Mouse (Mus musculus): ENCODE results near the gene Ccl6.
"Not testable (repeated sequence)": the region's sequence is repeated elsewhere in the genome, so short reads cannot be mapped to it uniquely, and the experiment has no call there.

Ccl6 gene

DNA sequence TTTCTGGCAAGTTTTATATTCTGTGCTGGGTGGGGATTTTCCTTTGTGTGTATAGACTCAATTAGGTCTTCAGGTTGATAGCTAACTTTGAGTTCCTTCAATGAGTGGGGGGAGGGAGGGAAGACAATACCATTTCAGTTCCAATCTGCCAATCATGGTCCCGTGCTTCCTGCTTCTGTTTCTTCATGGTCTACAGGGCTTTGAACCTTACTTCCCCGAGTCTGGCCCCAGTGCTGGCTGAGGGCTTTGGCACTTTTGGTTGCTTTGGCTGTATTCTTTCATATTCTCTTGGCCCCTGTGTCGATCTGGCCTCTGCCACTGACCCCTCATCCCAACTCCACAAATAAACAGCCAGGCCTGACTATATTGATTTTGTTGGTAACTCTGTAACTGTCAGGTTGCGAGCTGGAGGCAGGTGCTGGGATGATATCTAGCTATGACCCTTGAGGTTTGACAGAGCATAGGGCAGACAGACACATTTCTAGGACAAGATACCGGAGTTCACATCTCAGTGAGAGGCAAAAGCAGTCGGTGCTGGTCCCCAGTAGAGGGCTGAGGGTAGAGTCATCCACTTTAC is 30.5 kb downstream of the Ccl6 start:
- no peak for DNase-seq (ENCODE audit: inconsistent ontology term)

DNA sequence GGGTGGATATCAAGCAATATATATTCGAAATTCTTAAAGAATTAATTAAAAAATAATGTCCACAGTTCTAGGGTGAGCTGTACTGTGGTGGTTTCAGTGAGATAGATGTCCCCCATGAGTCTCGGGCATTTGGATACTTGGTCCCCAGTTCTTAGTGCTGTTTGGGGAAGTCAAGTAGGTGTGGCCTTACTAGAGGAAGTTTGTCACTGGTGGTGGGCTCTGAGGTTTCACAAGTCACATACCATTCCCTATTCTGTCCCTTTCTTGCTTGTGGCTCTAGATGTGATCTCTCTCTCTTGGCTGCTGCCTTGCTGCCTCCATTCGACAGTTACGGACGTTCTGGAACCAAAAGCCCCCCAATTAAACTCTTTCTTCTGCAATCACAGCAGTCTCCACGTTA is 32.5 kb downstream of the Ccl6 start:
- DNase-seq (ENCODE audit: inconsistent ontology term), result no peak

DNA sequence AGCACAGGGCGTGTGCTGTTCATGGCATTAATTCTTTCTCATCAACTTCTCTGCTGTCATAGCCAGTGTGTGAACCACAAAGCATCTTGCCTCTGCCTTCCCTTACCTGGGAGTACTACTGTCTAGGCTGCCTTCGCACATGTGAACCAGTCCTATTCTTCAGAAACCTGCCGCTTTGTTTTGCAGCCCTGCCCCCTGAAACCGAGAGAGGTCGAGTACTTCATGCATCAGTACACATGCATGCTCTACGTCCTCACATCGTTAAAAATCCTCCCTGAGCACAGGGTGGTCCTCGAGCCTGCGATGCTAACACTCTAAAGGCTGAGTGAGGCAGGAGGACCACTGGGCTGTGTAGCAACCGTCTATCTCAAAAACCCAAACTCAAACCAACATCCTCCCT is 35.8 kb downstream of the Ccl6 start:
- DNase-seq (ENCODE audit: inconsistent ontology term), result no peak

DNA sequence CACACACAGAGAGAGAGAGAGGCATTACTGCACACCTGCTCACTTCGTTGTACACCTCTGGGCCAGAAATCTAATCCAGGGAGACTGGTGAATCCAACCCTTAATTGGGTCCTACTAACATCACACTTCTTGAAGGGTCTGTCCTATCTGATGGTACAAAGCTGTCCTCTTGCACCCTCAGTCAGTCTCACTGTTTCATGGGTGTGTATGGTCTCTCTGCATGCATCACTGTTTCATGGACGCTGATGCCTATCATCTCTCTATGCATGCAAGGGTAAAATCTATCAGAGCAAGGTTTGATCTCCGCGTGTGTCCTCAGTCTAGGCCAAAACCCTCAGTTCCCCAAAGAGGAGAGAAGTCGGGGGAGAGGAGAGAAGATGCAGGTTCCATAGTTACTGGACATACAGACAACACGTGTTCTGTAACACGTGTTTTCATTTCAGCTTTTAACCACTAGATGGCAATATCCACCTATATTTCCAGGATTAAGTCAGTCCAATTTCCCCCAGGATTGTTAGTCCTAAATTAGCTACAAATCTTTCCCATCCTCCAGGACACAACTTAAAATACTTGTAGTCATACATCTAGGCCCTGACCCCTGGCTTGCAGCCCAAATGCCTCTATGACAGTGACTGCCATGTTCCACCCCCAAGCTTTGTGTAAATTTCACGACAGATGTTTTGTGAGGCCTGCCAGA is 36.7 kb downstream of the Ccl6 start:
- DNase-seq (ENCODE audit: inconsistent ontology term), result peak; percentile 61

DNA sequence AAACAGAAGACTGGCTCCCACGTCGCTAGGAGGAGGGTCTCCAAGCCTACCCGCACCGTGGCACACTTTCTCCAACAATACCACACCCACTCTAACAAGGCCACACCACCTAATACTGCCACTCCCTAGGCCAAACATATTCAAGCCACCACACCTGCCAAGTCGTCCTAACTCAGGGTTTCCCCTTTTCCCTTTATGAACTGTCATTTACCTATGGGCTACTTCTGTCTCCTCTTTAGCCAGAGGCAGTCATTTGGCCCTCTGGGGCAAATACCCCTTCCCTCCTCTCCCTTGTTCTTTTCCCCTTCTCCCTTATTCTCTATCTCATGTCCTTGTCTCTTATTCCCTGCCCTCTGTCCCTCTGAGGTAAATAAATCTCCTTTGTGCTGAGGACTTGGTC is 41.2 kb downstream of the Ccl6 start:
- no peak for DNase-seq (ENCODE audit: inconsistent ontology term)

DNA sequence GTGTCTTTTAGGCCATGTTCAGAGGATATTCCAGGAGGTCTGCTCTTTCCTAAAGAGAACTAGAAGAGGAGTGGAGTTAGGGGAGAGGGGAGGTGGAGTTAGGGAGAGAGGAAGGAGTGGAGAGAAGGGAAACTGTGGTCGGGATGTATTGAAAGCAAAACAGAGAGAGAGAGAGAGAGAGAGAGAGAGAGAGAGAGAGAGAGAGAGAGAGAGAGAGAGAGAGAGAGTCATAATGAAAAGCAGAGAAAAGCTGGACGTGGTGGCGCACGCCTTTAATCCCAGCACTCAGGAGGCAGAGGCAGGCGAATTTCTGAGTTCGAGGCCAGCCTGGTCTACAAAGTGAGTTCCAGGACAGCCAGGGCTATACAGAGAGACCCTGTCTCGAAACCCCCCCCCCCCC is 41.9 kb downstream of the Ccl6 start:
- DNase-seq (ENCODE audit: inconsistent ontology term), result not testable (repeated sequence)

DNA sequence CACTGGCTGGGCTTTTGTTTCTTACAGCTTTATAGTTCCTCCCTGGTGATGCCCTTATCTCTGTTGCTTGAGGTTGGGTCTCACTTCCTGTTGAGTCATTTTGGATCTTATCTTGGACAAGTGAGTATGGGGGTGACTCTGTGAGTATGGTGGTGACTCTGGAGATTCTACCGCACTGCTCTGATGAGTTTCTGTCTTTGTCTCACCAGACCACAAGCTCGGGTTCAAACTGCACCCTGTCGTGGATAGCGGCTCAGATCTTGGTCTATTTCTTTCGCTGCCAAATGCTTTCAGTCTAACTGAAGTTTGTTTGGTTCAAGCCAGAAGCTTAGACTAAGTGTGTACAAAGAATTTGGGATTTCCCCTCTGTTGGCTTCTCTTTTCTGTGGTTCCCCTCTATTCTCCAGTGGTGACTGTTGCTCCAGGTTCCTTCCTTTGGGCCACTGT is 42.7 kb downstream of the Ccl6 start:
- peak; percentile 60 for DNase-seq (ENCODE audit: inconsistent ontology term)

DNA sequence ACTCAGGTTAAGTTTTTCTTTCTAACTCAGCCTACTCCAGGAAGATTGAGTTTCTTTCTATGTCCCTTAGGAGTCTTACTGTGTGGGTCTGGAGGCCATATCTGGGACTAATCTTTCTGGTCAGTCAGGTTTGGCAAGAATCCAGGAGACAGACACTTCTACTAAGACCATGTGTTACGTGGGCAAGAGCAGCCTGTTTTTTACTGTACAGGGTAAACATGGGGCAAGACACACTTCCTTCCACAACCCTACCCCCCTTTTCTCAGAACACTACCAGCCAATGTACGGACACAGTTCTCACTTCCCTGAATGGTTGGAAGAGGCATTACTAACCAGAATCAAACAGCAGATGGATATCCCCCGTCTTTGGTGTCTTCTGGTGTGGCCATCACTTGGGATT is 48.7 kb downstream of the Ccl6 start:
- DNase-seq (ENCODE audit: inconsistent ontology term), result no peak

DNA sequence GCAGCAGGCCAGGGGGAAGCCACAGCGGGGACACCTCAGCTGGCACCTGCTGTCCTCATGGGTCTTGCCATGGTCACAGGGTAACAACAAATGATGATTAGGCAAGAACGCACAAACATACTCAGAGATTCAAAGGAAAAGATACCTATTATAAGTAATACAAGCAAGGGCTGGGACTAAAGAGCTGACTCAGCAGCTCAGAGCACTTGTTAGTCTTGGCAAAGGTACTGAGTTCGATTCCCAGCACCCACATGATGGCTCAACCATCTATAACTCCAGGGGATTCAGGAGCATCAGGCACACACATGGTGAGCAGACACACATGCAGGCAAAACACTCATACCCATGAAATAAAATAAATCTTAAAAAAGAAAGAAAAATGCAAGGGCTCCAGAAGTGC is 51.5 kb downstream of the Ccl6 start:
- DNase-seq (ENCODE audit: inconsistent ontology term), result no peak

DNA sequence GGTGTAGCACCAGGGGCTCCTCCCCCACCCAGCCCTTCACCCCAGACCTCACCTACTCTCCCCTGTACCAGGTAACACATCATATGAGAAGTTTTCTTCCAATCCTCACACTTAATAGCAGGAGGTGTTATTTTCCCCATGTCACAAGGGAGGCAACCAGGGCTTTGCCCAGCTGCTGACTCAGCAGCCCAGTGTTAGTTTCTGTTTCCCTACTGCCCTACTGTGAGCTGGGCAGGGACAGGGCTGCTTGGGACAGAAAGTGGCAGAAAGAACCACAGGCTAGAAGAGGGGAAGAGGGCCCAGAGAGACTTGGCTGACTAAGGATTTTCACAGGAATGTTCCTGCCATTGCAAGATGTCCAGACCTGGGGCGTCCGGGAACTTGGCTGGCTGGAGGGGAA is 52.0 kb downstream of the Ccl6 start:
- no peak for DNase-seq (ENCODE audit: inconsistent ontology term)

DNA sequence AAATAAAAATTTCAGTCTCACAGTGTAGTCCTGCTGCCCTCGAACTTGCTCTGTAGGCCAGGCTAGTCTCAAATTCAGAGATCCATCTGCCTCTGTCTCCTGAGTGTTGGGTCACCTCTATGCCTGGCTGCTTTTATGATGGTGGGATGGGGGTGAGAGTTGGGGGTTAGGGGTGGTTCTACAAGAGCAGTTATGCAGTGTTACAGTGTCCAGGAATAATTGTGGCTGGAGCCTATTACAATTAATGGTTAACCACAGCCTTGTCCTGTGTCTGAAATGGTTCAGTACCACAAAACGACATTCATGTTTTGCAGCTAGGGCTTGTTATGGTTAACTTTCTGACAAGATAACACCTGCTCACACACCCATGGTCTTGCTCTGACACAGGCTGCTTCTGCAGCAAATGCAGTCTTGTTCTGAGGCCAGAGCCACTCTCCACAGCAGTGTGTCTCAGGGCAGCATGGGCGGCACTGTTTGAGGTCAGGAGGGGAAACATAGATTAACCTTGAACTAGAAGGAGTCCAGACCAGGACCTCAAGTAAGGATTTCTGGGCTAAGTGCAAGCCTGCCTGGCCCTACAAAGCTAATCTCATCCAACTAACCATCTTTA is 54.1 kb downstream of the Ccl6 start:
- no peak for DNase-seq (ENCODE audit: inconsistent ontology term)

Data from Muller cell, postnatal 12 days (primary cell).